Mouse (Mus musculus): ENCODE data around the gene Arhgap35.

Gene Arhgap35

GRCm38 (mm10) chr7:16525995-16526394, 88.8 kb downstream of the Arhgap35 start:
- peak in 1 of 2 experiments; percentile 38 for DNase-seq (ENCODE audit: inconsistent age in 2 of 2, low spot score in 1 of 2)

GRCm38 (mm10) chr7:16525448-16525847, 89.3 kb downstream of the Arhgap35 start:
- no peak for DNase-seq (ENCODE audit: inconsistent age in 2 of 2, low spot score in 1 of 2)

GRCm38 (mm10) chr7:16524308-16524707, 90.5 kb downstream of the Arhgap35 start:
- DNase-seq (ENCODE audit: inconsistent age in 2 of 2, low spot score in 1 of 2), result no peak

DNA sequence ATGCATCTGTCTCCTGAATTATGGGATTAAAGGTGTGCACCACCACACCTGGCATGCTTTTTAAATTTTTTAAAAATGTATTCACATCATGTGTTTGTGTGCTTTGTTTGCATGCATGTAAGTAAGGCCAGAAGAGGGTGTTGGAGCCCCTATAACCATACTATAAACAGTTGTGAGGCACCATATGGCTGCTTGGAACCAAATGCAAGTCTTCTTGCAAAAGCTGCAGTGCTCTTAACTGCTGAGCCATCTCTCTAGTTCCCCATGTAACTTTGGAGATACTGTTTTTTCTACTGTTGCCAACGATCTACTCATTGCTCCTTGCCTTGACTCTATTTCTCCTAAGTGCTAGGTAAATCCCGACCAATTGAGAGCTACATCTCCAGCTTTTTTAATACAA, 95.5 kb downstream of the Arhgap35 start:
- no peak for DNase-seq (ENCODE audit: inconsistent age in 2 of 2, low spot score in 1 of 2)

DNA sequence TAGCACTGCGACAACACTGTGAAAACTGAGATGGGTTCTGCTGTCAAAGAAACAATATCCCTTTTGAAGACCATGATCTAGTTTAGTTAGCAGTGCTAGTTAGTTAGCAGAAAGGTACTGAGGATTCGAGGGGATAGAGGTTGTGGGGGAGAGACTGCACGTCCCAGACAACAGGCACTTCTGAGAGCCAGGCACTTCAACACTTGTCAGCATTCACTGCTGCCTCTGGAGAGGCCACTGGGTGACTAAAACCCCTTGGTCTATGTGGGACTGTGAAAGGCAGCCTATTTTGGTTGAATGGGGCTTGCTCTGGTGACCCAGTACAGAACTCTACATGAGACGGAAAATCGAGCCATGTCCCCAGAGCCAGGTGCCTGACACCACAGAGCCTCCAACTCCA, 97.6 kb downstream of the Arhgap35 start:
- no peak for DNase-seq (ENCODE audit: inconsistent age in 2 of 2, low spot score in 1 of 2)

- peak; percentile 55 to 85 for DNase-seq (ENCODE audit: inconsistent age in 2 of 2, low spot score in 1 of 2)
Measured at GRCm38 (mm10) chr7:16507284-16507683, 107.5 kb downstream of the Arhgap35 start.

DNA sequence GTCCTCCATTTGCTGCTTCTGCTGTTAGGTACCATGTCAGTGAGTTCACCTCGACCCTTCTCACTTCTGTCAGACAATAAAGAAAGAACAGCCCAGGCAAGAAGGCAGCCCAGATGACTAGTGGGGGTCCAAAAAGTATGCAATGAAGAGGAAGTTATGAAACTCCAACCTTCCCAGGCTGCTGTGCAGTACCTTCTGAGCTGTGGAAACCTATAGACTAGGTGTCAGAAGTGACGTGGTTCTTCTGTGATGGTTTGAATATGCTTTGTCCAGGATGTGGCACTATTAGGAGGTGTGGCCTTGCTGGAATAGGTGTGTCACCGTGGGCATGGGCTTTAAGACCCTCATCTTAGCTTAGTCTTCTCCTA, 109.6 kb downstream of the Arhgap35 start:
- DNase-seq (ENCODE audit: inconsistent age in 2 of 2, low spot score in 1 of 2), result no peak

- peak; percentile 39 to 74 for DNase-seq (ENCODE audit: inconsistent age in 2 of 2, low spot score in 1 of 2)
Measured at GRCm38 (mm10) chr7:16504573-16505225, 110.1 kb downstream of the Arhgap35 start.

DNA sequence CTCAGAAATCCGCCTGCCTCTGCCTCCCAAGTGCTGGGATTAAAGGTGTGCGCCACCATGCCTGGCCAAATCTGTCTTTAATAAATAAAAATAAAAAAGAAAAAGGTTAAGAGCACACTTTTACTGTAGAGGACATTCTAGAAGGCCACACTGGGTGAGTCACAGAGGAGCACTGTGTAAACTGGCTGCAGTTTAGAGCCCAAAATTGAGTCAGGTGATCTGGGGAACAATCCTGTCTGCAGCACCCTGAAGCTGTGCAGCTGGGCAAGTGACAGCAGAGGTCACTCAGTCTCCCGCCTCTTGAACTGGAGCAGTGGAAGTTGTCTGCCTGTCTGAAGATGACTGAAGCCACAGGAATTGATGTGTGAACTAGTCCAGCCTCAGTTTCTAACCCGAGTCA, 113.2 kb downstream of the Arhgap35 start:
- DNase-seq (ENCODE audit: inconsistent age in 2 of 2, low spot score in 1 of 2), result peak; percentile 49 to 78

DNA sequence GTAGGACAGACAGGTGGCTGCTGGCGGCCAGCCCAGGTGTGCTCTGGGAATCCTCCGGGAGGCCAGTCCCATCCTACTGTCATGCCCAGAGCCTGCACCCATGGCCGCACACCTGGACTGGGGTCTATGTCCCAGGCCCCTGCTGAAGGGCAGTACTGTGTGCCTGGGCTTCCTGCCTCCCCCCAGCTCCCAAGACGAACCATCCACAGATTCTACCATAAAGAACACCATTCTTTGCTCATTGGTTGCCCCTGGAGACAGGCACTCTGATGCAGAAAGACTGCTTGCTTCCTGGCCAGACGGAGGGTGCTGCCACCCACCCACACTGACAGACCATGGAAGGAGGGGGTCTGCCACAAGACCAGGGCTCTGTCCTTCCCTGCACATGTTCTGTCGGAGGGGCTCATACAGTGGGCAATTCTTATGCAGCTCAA, 115.1 kb downstream of the Arhgap35 start:
- no peak for DNase-seq (ENCODE audit: inconsistent age in 2 of 2, low spot score in 1 of 2)

GRCm38 (mm10) chr7:16496260-16496659, 118.5 kb downstream of the Arhgap35 start:
- no peak for DNase-seq (ENCODE audit: inconsistent age in 2 of 2, low spot score in 1 of 2)

DNA sequence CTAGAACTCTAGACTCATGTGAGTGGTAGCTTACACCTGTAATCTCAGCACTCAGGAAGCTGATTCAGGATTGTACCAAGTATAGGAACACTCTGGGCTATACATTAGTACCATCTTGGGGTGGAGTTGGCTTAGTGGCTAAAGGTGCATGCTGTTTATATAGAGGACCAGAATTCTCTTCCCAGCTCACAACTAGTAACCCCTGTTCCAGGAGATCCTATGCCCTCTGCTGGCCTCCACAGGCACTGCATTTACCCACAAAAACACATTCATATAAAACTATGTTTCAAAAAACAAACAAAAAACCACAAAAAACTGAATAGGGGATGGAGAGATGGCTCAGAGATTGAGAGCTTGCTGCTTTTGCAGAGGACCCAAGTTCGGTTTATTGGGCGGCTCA, 121.4 kb downstream of the Arhgap35 start:
- peak; percentile 30 to 78 for DNase-seq (ENCODE audit: inconsistent age in 2 of 2, low spot score in 1 of 2)

- no peak for DNase-seq (ENCODE audit: inconsistent age in 2 of 2, low spot score in 1 of 2)
Measured at GRCm38 (mm10) chr7:16492211-16492610, 122.6 kb downstream of the Arhgap35 start.

DNA sequence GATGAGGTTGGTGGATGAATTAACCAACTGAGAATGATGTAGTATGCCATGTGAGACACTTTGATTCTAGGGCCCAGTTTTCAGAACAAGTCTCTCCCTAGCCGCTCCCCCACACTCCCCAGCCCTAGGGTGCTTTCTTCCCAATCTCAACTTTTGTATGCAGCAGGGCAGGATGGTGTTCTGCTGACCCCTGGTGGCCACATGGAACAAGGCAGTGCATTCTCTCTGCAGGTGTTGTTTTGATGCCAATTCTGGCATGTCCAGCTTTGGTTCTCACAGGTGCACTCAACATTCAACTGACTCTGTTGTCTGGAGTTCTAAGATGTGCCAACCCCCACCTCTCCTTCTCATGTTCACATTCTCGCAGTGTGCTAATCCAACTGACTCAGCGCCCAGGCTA, 123.0 kb downstream of the Arhgap35 start:
- DNase-seq (ENCODE audit: inconsistent age in 2 of 2, low spot score in 1 of 2), result peak; percentile 54 to 84

DNA sequence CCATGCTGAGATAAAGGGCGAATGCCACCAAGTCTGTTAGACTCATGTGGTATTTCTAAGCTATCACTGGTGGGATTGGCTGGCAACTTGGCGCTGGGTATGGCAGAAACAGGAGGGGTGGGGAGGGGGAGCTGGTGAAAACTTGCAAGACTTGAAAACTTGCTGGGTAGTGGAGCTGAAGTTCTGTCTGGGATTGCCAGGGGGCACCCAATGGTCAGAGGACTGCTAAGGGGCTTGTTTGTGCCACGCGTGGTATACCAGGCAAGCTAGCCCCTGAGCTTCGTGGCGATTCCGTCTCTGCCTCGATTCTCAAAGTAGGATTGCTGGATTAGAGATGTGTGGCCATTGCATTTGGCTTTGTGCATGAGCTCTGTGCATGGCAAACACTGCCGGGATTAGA, 124.8 kb downstream of the Arhgap35 start:
- peak in 1 of 2 experiments; percentile 64 for DNase-seq (ENCODE audit: inconsistent age in 2 of 2, low spot score in 1 of 2)

- no peak for DNase-seq (ENCODE audit: inconsistent age in 2 of 2, low spot score in 1 of 2)
Measured at GRCm38 (mm10) chr7:16488816-16489215, 126.0 kb downstream of the Arhgap35 start.

GRCm38 (mm10) chr7:16477628-16478027, 137.2 kb downstream of the Arhgap35 start, which contains the start of gene Npas1:
Gene Npas1, minus strand, starts transcription at chr7:16477728.
- no peak for DNase-seq (ENCODE audit: inconsistent age in 2 of 2, low spot score in 1 of 2)

- DNase-seq (ENCODE audit: inconsistent age in 2 of 2, low spot score in 1 of 2), result peak in 1 of 2 experiments; percentile 40
Measured at GRCm38 (mm10) chr7:16476600-16476989, 138.2 kb downstream of the Arhgap35 start.

DNA sequence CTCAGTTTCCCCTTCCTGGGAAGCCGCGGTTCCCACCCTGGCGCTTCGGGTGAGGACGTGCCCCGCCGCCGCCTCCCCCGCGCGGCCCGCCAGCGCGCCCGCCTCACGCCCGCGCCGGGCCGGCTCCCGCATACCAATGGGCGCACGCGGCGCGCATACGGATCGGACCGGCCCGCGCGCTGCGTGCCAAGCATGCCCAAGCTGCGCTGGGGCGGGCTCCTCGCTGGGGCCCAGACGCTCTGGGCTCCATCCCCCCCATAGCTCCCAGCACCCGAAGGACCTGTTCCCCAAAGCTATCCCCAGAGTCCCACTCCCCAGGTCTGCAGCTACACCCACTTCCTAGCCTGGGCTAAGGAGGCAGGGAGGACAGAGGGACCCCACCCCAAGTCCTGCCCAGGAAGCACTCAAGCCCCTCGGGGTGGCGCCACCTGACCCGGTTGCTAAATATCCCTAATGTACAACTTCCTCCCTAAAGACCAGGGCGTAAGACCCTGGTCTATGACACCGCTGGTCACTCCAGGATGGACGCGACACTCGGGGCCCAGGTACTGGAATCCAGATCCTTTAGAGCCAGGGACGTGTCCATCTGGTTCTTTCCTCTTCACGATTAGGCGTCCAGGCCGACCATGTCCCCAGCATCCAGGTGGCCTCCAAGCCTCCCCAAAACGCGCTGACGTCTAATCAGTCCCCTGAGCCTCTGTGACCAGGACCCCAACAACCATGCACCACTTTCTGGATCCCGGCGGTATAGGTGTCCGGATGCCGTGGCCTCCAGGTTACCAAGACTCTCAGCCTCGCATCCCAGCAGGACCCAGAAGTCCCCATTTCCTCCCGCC, 138.8 kb downstream of the Arhgap35 start:
- DNase-seq (ENCODE audit: inconsistent age in 2 of 2, low spot score in 1 of 2), result peak in 1 of 2 experiments; percentile 28

- DNase-seq (ENCODE audit: inconsistent age in 2 of 2, low spot score in 1 of 2), result no peak
Measured at GRCm38 (mm10) chr7:16475321-16475720, 139.5 kb downstream of the Arhgap35 start.

DNA sequence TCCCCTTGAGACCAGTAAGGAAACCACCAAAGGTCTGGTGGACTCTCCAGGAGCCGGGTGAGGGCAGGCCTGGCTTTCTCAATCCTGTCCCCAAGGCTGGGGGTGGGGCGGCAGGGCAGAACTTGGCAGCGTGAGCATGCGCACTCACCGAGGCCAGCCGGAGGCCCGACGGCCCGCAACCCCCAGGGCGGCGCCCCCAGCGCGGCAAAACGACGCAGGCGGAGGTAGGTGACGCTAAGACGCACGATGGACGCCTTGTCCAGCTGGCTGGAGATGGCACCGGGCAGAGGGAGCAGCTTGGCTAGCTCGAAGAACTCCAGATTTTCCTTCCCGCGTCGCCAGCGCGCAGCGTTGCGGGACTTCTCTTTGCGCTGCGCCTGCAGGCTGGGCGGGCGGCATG, 140.3 kb downstream of the Arhgap35 start:
- peak in 1 of 2 experiments; percentile 58 for DNase-seq (ENCODE audit: inconsistent age in 2 of 2, low spot score in 1 of 2)

- no peak for DNase-seq (ENCODE audit: inconsistent age in 2 of 2, low spot score in 1 of 2)
Measured at GRCm38 (mm10) chr7:16473847-16474246, 140.9 kb downstream of the Arhgap35 start.
